Mouse (Mus musculus): ENCODE measurements around the gene Larp6. TPM values are rescaled to one million over a fixed set of nuclear protein-coding genes. Genes with fewer than 3 reads are reported as not detected.

Gene Larp6
- total RNA-seq, 2 experiments from 2014 or later, result 37.8 to 39.0 TPM

GRCm38 (mm10) chr9:60747672-60748071 lies 34.9 kb downstream of the Larp6 start:
- intact Hi-C loops (cut with DNase I), result no loop called here

GRCm38 (mm10) chr9:60748191-60748590 lies 35.4 kb downstream of the Larp6 start:
- H3K4me3 ChIP-seq, result no peak overlapping the region
- TF ChIP-seq CTCF (IDR thresholded peaks at IDR 0.05), result no peak
- DNase-seq (ENCODE audit: extremely low spot score in 1 of 2, low spot score in 2 of 2), result no peak
- intact Hi-C loops (cut with DNase I), result no loop called here
- no peak overlapping the region for H3K27ac ChIP-seq

More at GRCm38 (mm10) chr9:60747672-60748071, 34.9 kb downstream of the Larp6 start:
- no peak for TF ChIP-seq CTCF (IDR thresholded peaks at IDR 0.05)
- DNase-seq (ENCODE audit: extremely low spot score in 1 of 2, low spot score in 2 of 2), result no peak
- no peak overlapping the region for H3K4me3 ChIP-seq
- no peak overlapping the region for H3K27ac ChIP-seq

- no peak for DNase-seq (ENCODE audit: extremely low spot score in 1 of 2, low spot score in 2 of 2)
- Histone ChIP-seq H3K27ac (no peak overlapping the region), H3K4me3 (no peak overlapping the region)
- TF ChIP-seq CTCF (IDR thresholded peaks at IDR 0.05), result peak; percentile 37
- intact Hi-C loops (cut with DNase I), result no loop called here
These were observed 36.3 kb downstream of the Larp6 start for GRCm38 (mm10) chr9:60749105-60749504.

GRCm38 (mm10) chr9:60751098-60751497 lies 38.3 kb downstream of the Larp6 start:
- no peak overlapping the region for H3K4me3 ChIP-seq
- intact Hi-C loops (cut with DNase I), result no loop called here
- no peak for DNase-seq (ENCODE audit: extremely low spot score in 1 of 2, low spot score in 2 of 2)
- no peak for TF ChIP-seq CTCF (IDR thresholded peaks at IDR 0.05)
- H3K27ac ChIP-seq, result no peak overlapping the region

- TF ChIP-seq CTCF (IDR thresholded peaks at IDR 0.05), result no peak
- H3K27ac ChIP-seq, result no peak overlapping the region
- intact Hi-C loops (cut with DNase I), result no loop called here
- H3K4me3 ChIP-seq, result no peak overlapping the region
- DNase-seq (ENCODE audit: extremely low spot score in 1 of 2, low spot score in 2 of 2), result no peak
These were observed 39.2 kb downstream of the Larp6 start for GRCm38 (mm10) chr9:60751971-60752370.

GRCm38 (mm10) chr9:60752636-60753035 lies 39.8 kb downstream of the Larp6 start:
- no peak overlapping the region for H3K27ac ChIP-seq
- no peak overlapping the region for H3K4me3 ChIP-seq
- no peak for TF ChIP-seq CTCF (IDR thresholded peaks at IDR 0.05)
- no peak for DNase-seq (ENCODE audit: extremely low spot score in 1 of 2, low spot score in 2 of 2)
- intact Hi-C loops (cut with DNase I), result no loop called here

- H3K27ac ChIP-seq, result no peak overlapping the region
- peak; percentile 91 for TF ChIP-seq CTCF (IDR thresholded peaks at IDR 0.05)
- no peak overlapping the region for H3K4me3 ChIP-seq
- peak; percentile 44 to 69 for DNase-seq (ENCODE audit: extremely low spot score in 1 of 2, low spot score in 2 of 2)
- intact Hi-C loops (cut with DNase I), result loop anchor here (1.0 to 5.0 kb wide), 3 partner anchors 65 to 1141 kb away; no protein-coding TSS in a partner anchor
These were observed 43.5 kb downstream of the Larp6 start for GRCm38 (mm10) chr9:60756258-60756657.

- H3K4me3 ChIP-seq, result no peak overlapping the region
- no peak overlapping the region for H3K27ac ChIP-seq
- TF ChIP-seq CTCF (IDR thresholded peaks at IDR 0.05), result no peak
- DNase-seq (ENCODE audit: extremely low spot score in 1 of 2, low spot score in 2 of 2), result no peak
- intact Hi-C loops (cut with DNase I), result loop anchor here (1.0 to 5.0 kb wide), 3 partner anchors 64 to 1140 kb away; no protein-coding TSS in a partner anchor
These were observed 44.3 kb downstream of the Larp6 start for GRCm38 (mm10) chr9:60756866-60757740.

- Histone ChIP-seq H3K27ac (no peak overlapping the region), H3K4me3 (no peak overlapping the region)
- intact Hi-C loops (cut with DNase I), result loop anchor here (2.0 to 5.0 kb wide), 2 partner anchors 63 to 1139 kb away; no protein-coding TSS in a partner anchor
- TF ChIP-seq CTCF (IDR thresholded peaks at IDR 0.05), result no peak
- no peak for DNase-seq (ENCODE audit: extremely low spot score in 1 of 2, low spot score in 2 of 2)
These were observed 45.0 kb downstream of the Larp6 start for GRCm38 (mm10) chr9:60757817-60758216.

GRCm38 (mm10) chr9:60759436-60760007 lies 46.7 kb downstream of the Larp6 start:
- no peak for TF ChIP-seq CTCF (IDR thresholded peaks at IDR 0.05)
- no peak for DNase-seq (ENCODE audit: extremely low spot score in 1 of 2, low spot score in 2 of 2)
- H3K27ac ChIP-seq, result no peak overlapping the region
- intact Hi-C loops (cut with DNase I), result loop anchor here (5.0 kb wide), 1 partner anchor 1138 kb away; no protein-coding TSS in a partner anchor
- no peak overlapping the region for H3K4me3 ChIP-seq

- intact Hi-C loops (cut with DNase I), result no loop called here
- no peak overlapping the region for H3K27ac ChIP-seq
- no peak for TF ChIP-seq CTCF (IDR thresholded peaks at IDR 0.05)
- no peak overlapping the region for H3K4me3 ChIP-seq
- no peak for DNase-seq (ENCODE audit: extremely low spot score in 1 of 2, low spot score in 2 of 2)
These were observed 52.4 kb downstream of the Larp6 start for GRCm38 (mm10) chr9:60765181-60765580.

GRCm38 (mm10) chr9:60768393-60768792 lies 55.6 kb downstream of the Larp6 start:
- TF ChIP-seq CTCF (IDR thresholded peaks at IDR 0.05), result no peak
- intact Hi-C loops (cut with DNase I), result no loop called here
- 0 out of 2 replicates have a peak overlapping the region, but pooled peaks have one; percentile 13 for H3K27ac ChIP-seq
- DNase-seq (ENCODE audit: extremely low spot score in 1 of 2, low spot score in 2 of 2), result no peak
- no peak overlapping the region for H3K4me3 ChIP-seq
